Mouse (Mus musculus): ENCODE measurements around the gene Bzw2.

GRCm38 (mm10) chr12:36189610-36190009 lies 31.7 kb upstream of the Bzw2 start:
- no peak for TF ChIP-seq POLR2A (IDR thresholded peaks at IDR 0.05; ENCODE audit: low read depth, low read length)
- no peak for TF ChIP-seq CTCF (conservative IDR thresholded peaks at IDR 0.05; ENCODE audit: insufficient read depth, insufficient read length, low read depth, low read length)

Measured in kidney, adult 2 months (tissue).